12 mouse cellular contexts compared by ENCODE assay signal in genomic region chr11:77456866-77457265, GRCm38 (mm10). TPM values are rescaled to one million over a fixed set of nuclear protein-coding genes. Genes with fewer than 3 reads are reported as not detected.
DNase-seq lines count a peak whose midpoint lies in the region; ATAC-seq lines count a peak whose summit lies in the region.
"Had no signal": no experiment of that assay in that cellular context is flagged by ENCODE, and none has a peak within 500 bp of the region (broad histone marks: within the 10 kb centered on the region; RNA-seq: fewer than 3 reads in every experiment).

No protein-coding gene starts in this region.

- ATAC-seq in neural tube, embryonic 11.5 days (ENCODE audit: insufficient read depth, low FRiP score, low TSS enrichment), result no peak
- ATAC-seq in heart, embryonic 13.5 days (ENCODE audit: extremely low read depth, insufficient number of reproducible peaks, low FRiP score, low TSS enrichment), result no peak

- peaks cover 2% of the 10 kb centered on the region for H3K27me3 ChIP-seq in neural tube, embryonic 11.5 days (ENCODE audit: control insufficient read depth, insufficient read depth, low read length)
- H3K27me3 ChIP-seq in heart, embryonic 13.5 days (replicated peaks), result peaks cover 10% of the 10 kb centered on the region

- 88% methylated on average over 6 of the region's 6 CpGs for WGBS in neural tube, embryonic 11.5 days
- 35% methylated on average over 6 of the region's 6 CpGs for WGBS in heart, embryonic 13.5 days

- H3K4me2 ChIP-seq in neural tube, embryonic 11.5 days (ENCODE audit: low read depth), result no peak overlapping the region
- H3K4me2 ChIP-seq in heart, embryonic 13.5 days, result peak overlapping the region; percentile 18
- H3K4me2 ChIP-seq: liver, embryonic 13.5 days; midbrain, embryonic 11.5 days had no signal

- no peaks in the 10 kb centered on the region for H3K9me3 ChIP-seq in neural tube, embryonic 11.5 days (ENCODE audit: control insufficient read depth, low read length)
- H3K9me3 ChIP-seq in heart, embryonic 13.5 days, result no peaks in the 10 kb centered on the region
- H3K9me3 ChIP-seq: liver, embryonic 13.5 days had no signal

- no peak overlapping the region for H3K9ac ChIP-seq in neural tube, embryonic 11.5 days (ENCODE audit: low read length)
- no peak overlapping the region for H3K9ac ChIP-seq in heart, embryonic 13.5 days
- H3K9ac ChIP-seq: liver, embryonic 13.5 days had no signal

- no peaks in the 10 kb centered on the region for H3K4me1 ChIP-seq in neural tube, embryonic 11.5 days (ENCODE audit: control insufficient read depth, insufficient read depth, low read length)
- peaks cover 26% of the 10 kb centered on the region for H3K4me1 ChIP-seq in heart, embryonic 13.5 days

- H3K36me3 ChIP-seq in neural tube, embryonic 11.5 days (ENCODE audit: control insufficient read depth, insufficient read depth, low read length), result no peaks in the 10 kb centered on the region; the same call in 1 of the 2 replicates
- H3K36me3 ChIP-seq in heart, embryonic 13.5 days, result peaks cover 56% of the 10 kb centered on the region

- no peak overlapping the region for H3K27ac ChIP-seq in neural tube, embryonic 11.5 days (ENCODE audit: low read depth, low read length)
- H3K27ac ChIP-seq in heart, embryonic 13.5 days (replicated peaks), result peak overlapping the region; percentile 78
- H3K27ac ChIP-seq: liver, embryonic 13.5 days had no signal

- peak; percentile 50 for DNase-seq in gastrocnemius, postnatal 25 days
- DNase-seq in gastrocnemius, adult 8-10 months (ENCODE audit: low spot score in 2 of 2), result no peak
- DNase-seq in neural tube, embryonic 11.5 days (ENCODE audit: low spot score), result peak; percentile 4
- no peak for DNase-seq in neural tube, embryonic 10.5 days (ENCODE audit: extremely low spot score, low spot score)
- peak; percentile 43 for DNase-seq in lung, postnatal 14 days
- DNase-seq in retina, postnatal 1 day, result no peak
- no peak for DNase-seq in MN1 (ENCODE audit: low spot score)
- DNase-seq: liver, embryonic 13.5 days; thymus, adult 2 months had no signal

- no peak overlapping the region for H3K4me3 ChIP-seq in neural tube, embryonic 11.5 days (ENCODE audit: low read depth, low read length)
- no peak overlapping the region for H3K4me3 ChIP-seq in heart, embryonic 13.5 days
- H3K4me3 ChIP-seq: liver, embryonic 13.5 days had no signal

RNA-seq across cellular contexts. Expression of gene Coro6, which starts 5.3 kb away (rescaled TPM):
- 100 to 1,000 TPM; 146 to 148 TPM for total RNA-seq in gastrocnemius, postnatal 25 days (2021)
- total RNA-seq in gastrocnemius, adult 8-10 months (2022), result 100 to 1,000 TPM; 159 to 184 (median 168) TPM
- 0.41 and 0.43 TPM in 2 replicates for polyA plus RNA-seq in neural tube, embryonic 11.5 days (2014; fragmentation: Nextera tagmentation; extraction: Ambion mirVana)
- polyA plus RNA-seq in heart, embryonic 13.5 days (2015; fragmentation: Nextera tagmentation; extraction: Ambion mirVana), result 28.8 and 30.1 TPM in 2 replicates
- total RNA-seq: common myeloid progenitor, adult 5-6 weeks had no signal
- polyA plus RNA-seq: midbrain, embryonic 11.5 days had no signal

RNA-seq across cellular contexts. Expression of gene Ankrd13b, which starts 32.6 kb away (rescaled TPM):
- 1 to 10 TPM; 7.4 to 7.8 TPM for total RNA-seq in gastrocnemius, postnatal 25 days (2021)
- total RNA-seq in gastrocnemius, adult 8-10 months (2022), result 10 to 100 TPM in 3 of 4 experiments, 1 to 10 TPM in 1; 9.1 to 13.7 (median 11.7) TPM
- 19.4 and 20.5 TPM in 2 replicates for polyA plus RNA-seq in neural tube, embryonic 11.5 days (2014; fragmentation: Nextera tagmentation; extraction: Ambion mirVana)
- polyA plus RNA-seq in heart, embryonic 13.5 days (2015; fragmentation: Nextera tagmentation; extraction: Ambion mirVana), result 2.6 and 3.3 TPM in 2 replicates

RNA-seq across cellular contexts. Expression of gene Git1, which starts 36.5 kb away (rescaled TPM):
- 10 to 100 TPM; 24.1 to 24.6 TPM for total RNA-seq in gastrocnemius, postnatal 25 days (2021)
- 10 to 100 TPM; 25.7 to 34.1 (median 29.7) TPM for total RNA-seq in gastrocnemius, adult 8-10 months (2022)
- polyA plus RNA-seq in neural tube, embryonic 11.5 days (2014; fragmentation: Nextera tagmentation; extraction: Ambion mirVana), result 18.7 and 21.2 TPM in 2 replicates
- polyA plus RNA-seq in heart, embryonic 13.5 days (2015; fragmentation: Nextera tagmentation; extraction: Ambion mirVana), result 7.8 and 7.9 TPM in 2 replicates

RNA-seq across cellular contexts. Expression of gene Abhd15, which starts 58.1 kb away (rescaled TPM):
- total RNA-seq in gastrocnemius, postnatal 25 days (2021), result 1 to 10 TPM in 1 of 2 experiments, under 1 TPM in 1; 0.26 to 2.1 TPM
- total RNA-seq in gastrocnemius, adult 8-10 months (2022), result under 1 TPM; 0.10 to 0.92 (median 0.39) TPM
- 2.8 and 4.0 TPM in 2 replicates for polyA plus RNA-seq in neural tube, embryonic 11.5 days (2014; fragmentation: Nextera tagmentation; extraction: Ambion mirVana)
- 1.1 and 1.6 TPM in 2 replicates for polyA plus RNA-seq in heart, embryonic 13.5 days (2015; fragmentation: Nextera tagmentation; extraction: Ambion mirVana)

RNA-seq across cellular contexts. Expression of gene Trp53i13, which starts 58.9 kb away (rescaled TPM):
- 1 to 10 TPM; 3.6 to 3.7 TPM for total RNA-seq in gastrocnemius, postnatal 25 days (2021)
- 1 to 10 TPM; 3.3 to 6.0 (median 3.8) TPM for total RNA-seq in gastrocnemius, adult 8-10 months (2022)
- 27.8 and 31.9 TPM in 2 replicates for polyA plus RNA-seq in neural tube, embryonic 11.5 days (2014; fragmentation: Nextera tagmentation; extraction: Ambion mirVana)
- 23.5 and 27.7 TPM in 2 replicates for polyA plus RNA-seq in heart, embryonic 13.5 days (2015; fragmentation: Nextera tagmentation; extraction: Ambion mirVana)

Comparison
In these comparisons a context has a peak if more than half of its experiments do, and no peak if none do; other contexts are left out.
1. DNase-seq: peak in gastrocnemius, postnatal 25 days (single experiment), neural tube, embryonic 11.5 days (single experiment) and lung, postnatal 14 days (single experiment); none in gastrocnemius, adult 8-10 months (0 of 2), neural tube, embryonic 10.5 days (single experiment), retina, postnatal 1 day (single experiment) and MN1 (single experiment).